Mouse (Mus musculus): ENCODE results near the gene Grb2. TPM values are rescaled to one million over a fixed set of nuclear protein-coding genes. Genes with fewer than 3 reads are reported as not detected.

The Grb2 gene
- total RNA-seq, 2 experiments from 2014 or later, result 181 to 192 TPM

DNA sequence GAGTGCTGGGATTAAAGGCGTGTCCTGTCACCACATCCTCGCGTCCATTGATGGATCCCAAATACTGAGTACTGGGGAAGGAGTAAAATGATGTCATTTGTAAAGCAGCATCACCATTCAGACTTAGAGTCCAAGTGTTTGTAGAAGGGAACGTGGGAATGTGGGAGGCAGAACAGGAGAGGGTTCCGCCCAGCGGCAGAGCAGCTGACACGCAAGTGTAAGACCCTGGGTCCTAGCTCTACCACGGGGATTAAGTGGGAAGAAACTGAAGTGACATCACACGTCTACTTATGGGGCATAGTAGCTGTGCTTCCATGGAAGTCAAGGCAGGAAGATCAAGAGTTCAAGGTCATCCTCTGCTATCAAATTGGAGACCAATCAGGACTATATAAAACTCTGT, 2.7 kb upstream of the Grb2 start:
- no peak for DNase-seq

DNA sequence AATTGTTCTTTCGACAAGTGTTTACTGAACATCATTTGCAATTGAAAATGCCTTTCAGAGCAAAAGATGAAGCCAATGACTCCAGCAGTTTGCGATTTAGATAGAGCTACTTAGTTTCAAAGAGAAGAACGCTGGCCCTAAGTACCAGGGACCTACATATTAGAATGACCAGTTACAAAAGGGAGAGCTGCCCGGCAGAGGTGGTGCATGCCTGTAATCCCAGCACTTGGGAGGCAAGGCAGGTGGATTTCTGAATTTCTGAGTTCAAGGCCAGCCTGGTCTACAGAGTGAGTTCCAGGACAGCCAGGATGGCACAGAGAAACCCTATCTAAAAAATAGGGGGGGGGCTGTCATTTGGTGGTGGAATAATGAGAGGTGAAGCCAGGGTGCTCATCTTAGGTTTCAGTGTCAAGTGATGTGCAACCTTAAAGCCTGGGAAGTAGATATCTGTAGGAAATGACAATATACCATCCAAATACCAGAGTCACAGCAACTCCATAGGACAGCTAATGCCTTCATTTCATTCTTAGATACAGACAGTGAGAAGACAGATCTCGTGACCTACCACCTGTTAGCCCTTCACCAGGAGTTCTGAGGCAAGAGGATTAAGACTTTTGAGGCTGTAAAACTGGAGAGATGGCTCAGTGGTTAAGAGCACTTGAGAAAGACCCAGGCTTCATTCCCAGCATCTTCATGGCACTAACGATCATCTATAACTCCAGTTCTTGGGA, 1.6 kb upstream of the Grb2 start:
- no peak for DNase-seq

DNA sequence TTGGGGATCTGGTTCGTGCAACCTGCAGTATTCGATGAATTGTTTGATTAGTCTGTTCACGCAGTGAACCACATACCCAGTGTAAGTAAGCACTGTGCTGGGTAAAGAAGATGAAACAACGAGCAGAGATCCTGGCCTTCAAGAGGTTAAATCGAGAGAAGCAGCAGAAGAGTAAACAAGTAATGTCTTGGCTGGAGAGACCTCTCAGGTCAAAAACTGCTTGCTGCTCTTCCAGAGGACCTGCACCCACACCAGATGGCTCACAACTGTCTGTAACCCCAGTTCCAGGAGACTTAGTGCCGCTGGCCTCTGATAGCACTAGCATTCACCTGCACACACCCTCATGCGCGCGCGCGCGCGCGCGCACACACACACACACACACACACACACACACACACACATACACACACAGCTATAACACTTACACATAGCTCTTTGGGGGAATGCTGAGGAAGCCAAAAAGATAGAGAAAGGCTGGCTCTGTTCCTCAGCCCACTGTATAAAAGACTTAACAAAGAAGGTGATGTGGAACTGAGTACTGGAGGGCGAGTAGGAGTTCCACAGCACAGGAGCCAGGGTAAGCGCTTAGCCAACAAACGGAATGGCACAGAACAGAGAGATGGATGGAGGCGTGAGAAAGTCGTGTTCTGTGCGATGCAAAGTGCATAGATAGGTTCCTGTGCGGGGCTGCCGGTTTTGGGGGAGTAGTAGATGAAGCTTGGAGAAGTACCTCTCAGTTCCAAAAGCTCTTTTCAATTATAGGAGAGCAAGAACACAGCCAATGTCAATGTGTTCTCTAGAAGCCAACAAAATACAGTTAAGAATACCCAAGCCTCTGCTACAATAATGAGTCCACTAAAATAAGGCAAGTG, 795 bp upstream of the Grb2 start:
- peak in 1 of 2 experiments; percentile 34 for DNase-seq

DNA sequence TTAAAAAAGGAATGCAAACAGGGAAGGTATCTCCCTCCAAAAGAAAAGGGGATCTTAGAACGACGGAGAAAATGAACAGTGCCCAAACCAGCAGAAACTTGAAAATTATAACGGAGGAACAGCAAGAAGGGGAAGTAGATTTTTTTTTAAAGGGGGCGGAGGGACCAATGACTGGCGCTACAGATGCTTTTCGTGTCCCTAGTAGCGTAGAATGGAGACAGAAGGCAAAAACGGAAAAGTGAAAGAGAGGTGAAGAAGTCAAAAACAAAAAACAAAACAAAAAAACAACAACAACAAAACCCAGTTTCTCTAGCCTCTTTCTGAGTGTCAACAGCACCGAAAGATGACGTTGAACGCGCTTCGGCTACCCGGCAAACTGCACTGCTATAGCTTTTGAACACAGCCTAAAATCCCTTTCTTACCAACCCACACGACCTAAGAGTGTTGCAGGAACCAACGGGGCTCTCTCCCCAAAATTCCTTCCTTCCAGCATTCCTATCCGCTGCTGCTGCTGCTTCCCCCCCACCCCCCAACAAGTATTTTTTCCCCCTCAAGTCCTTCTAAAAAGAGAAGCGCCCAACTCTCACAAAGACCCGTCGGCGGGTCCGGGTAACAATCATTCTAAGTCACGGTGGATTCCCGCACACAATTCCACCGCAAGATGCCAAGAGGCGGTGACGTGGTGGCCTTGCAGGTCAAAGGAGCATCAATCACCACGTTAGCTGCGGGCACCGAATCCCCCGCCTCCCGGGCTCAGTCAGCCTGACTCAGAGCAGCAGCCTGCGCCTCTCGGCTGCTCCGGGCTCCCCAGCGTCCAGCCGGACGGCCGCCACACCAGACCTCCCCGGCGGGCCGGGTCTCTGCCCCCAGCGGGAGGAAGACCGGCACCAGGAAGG, 836 bp downstream of the Grb2 start:
- DNase-seq, result peak; percentile 36 to 41

DNA sequence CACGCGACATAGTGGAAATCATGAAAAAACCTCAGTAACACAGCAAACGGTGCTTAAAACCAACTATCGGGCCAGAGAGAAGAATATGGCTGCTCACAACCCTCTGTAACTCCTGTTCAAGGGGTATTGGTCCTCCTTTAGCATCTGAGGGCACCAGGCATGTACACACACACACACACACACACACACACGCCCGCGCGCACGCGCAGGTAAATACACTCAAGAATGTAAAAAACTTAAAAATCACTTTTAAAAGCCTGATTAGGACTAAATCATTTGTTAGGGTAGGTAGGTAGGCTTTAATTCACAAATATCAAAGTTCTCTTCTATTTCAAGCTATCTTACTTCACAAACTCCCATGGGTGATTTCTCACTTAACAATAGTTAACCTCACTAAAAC, 1.8 kb downstream of the Grb2 start:
- DNase-seq, result no peak

DNA sequence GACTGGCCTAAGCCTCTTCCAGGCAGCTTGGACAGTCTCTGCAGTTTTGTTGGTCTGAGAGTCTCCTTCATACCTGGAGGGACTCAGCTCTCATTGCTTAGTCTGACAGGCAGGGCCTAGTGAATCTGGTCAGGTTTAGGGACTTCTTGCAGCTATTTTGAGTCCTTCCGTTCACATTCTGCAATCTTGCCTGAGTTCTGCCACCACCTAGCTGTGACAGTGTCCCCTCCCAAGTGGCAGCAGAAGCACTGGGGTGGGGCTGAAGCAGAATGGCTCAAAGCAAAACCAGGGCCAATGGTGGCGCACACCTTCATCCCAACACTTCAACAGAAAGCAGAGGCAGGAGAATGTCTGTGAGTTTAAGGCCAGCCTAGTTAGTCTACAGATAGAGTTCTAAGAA, 2.8 kb downstream of the Grb2 start:
- DNase-seq, result no peak

DNA sequence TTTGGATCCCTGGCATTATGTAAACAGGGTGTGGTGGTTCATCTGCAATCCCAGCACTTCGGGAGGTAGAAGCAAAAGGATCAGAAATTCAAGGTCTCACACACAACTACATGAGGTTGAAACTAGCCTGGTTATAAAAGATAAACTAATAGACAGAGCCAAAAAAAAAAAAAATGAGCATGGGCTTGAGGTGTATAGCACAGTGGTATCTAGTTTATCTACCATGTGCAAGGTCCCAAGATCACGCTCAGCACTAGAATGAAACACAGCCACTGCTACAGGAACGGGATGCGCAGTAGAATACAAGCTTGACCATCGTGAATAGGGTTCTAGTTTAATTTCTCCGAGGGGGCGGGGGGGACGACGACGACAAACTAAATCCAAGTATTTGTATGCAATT, 3.7 kb downstream of the Grb2 start:
- DNase-seq, result no peak

DNA sequence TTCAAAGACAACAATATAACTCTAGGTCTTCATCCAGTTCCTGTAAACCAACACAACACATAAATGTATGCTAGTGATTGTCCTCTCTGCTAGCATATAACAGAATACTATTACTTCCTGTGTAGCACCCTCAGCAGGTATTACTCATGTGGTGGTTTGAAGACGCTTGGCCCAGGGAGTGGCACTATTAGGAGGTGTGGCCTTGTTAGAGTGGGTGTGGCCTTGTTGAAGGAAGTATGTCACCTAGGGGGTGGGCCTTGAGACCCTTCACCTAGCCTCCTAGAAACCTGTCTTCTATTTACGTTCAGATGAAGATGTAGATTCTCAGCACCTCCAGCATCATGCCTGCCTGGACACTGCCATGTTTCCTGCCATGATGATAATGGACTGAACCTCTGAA, 4.9 kb downstream of the Grb2 start:
- no peak for DNase-seq

DNA sequence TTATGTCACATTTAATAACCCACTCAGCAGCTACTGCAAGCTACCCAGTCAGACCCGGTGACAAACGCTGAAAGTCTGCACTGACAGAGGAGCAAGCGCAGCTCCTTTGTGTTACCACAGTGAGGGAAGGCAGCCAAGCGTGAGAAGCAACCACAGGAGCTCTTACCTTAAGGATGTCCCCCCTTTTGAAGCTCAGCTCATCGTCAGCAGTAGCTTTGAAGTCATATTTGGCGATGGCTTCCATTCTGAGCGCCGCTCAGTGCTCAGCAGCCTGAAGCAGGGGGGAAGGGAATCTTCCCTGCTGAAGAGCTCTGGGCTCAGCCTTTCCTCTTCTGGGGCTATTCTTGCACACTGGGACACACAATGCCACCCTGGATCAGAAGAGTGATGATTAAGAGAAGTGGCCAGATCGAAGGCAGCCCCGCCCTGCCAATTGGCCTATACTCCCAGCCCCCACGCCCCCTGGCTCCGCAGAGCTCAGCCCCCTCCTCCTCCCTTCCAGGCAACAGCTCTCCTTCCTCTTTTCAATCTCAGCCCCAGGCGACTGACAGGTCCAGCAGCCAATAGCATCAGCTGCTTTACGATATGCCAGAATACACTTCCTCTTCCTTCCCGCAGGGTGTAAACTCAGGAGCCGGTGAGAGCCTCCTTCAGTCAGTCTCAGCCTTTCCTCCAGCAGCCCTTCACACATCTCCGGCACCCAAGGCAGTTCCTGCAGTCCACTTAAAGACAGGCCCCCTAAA, 9.2 kb downstream of the Grb2 start:
- DNase-seq, result peak; percentile 90 to 92

DNA sequence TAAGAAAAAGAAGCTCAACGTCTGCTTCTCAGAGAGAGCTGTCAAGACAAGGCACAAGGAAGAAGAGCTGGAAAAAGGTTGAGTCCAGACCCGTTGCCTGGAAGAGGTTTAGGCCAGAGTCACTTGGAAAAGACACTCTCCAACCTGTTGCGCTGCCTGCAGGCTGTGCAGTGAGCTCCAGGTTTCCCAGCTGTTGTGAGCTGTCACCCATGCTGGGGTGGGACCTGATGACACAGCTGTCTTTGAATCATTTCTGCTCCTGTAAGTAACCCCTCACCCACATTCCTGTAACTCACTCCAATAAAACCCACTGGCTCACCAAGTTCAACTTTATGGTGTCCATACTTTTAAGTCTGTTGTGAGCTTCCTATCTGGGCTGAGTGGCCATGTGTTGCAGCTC, 10.7 kb downstream of the Grb2 start:
- DNase-seq, result no peak

DNA sequence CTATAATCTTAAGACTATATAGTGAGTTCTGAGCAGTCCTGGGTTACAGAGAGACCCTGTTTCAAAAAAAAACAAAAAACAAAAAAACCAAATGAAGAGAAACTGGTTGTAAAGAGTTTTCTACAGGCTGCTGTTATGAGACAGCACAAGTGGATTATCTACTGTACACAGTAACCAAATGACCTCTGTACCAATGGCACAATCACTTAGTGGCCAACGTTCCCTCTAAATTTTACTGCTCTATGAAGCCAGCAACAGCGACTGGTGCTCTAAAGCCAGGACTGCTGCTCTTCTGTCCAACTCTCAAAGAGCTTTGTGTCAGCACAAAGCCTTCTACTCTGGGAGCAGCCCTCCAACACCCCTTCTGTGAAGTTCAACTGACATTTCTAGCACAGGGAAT, 11.3 kb downstream of the Grb2 start:
- DNase-seq, result no peak

DNA sequence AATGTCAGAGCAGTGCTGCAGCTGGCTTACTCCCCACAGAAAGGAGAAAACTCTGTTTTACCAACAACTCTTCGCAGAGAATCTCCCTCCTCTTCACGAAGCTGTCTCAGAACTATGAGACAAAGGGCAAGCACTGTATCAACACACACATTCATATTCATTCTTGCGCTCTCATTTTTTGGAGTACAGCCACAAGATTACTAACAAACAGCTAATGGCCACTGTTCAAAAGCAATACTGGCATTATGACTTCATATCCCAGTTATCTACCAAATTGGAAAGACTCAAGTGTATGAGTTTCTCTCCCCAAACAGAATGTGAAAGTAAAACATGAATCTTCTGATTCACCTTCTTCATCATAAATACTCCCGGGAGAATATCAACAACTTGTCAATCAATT, 11.9 kb downstream of the Grb2 start:
- DNase-seq, result no peak

DNA sequence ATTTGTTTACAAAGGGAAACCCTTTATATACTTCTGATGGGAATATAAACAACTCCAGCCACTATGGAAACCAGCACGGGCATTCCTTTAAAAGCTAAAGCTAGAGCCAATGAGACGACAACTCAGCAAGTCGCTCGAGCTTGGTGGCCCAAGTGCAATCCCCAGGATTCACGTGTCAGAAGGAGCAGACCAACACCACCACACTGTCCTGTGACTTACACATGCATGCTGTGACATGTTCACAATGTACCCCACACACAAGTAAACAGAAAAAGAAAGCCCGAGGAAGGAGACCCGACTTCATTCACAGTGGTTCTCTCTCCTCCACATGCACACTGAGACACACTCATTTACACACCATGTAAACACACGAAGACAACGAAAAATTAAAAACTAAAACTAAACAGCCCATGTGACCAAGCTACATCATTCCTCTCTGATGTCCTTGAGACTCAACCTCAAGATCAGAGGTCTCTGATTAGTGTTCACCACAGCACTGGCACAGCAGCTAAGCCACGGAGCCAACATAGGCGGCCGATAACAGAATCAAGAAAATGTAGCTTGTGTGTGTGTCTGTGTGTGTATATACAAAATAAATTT, 14.3 kb downstream of the Grb2 start:
- no peak for DNase-seq

DNA sequence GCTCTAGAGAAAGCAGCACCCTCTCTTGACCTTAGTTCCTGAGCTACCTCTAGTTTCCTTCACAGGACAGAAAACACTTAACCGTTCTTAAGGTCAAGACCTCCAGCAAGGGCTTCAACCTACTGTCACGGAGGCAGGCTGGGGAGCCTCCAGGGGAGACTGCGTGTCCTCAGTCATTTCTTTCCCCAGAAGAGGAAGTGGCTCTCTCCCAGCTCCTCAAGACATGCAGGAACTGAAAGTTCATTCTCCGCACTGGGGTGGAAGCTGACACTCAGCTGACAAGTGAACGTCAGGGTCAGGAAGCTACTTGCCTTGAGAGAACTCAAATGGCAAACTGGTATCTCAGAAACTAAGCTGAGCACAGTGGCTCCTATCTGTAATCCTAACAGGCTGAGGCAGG, 15.6 kb downstream of the Grb2 start:
- DNase-seq, result no peak

DNA sequence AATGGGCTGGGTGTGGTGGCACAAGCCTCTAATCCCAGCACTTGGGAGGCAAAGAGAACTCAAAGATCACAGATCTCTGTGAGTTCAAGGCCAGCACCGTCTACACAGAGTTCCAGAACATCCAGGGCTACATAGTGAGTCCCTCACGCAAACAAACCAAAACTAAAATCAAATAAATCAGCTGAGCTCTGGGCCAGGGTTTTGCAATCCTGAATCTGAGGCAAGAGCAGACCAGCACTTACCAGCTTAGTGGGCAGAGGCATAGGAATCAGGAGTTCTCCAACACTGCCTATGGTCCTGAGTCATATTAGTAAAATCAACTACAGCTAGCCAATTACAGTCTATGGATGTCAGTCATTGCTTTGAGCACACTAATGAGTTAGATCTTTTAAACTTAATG, 16.4 kb downstream of the Grb2 start:
- DNase-seq, result no peak

DNA sequence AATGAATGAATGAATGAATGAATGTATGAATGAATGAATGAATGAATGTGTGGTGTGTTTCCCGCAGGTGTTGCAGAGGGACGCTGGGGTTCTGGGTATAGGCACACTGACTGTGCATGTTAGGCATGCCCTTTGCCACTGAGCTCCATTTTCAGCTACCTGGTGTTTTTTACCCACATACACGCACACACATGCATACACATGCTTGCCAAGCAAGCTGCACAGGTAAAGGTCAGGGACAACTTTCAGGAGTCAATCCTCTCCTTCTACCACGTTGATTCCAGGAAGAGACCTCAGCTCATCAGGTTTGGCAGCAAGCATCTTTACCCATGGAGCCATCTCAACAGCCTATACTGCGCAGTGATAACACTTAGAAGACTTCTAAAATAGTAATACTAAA, 16.9 kb downstream of the Grb2 start:
- DNase-seq, result no peak

DNA sequence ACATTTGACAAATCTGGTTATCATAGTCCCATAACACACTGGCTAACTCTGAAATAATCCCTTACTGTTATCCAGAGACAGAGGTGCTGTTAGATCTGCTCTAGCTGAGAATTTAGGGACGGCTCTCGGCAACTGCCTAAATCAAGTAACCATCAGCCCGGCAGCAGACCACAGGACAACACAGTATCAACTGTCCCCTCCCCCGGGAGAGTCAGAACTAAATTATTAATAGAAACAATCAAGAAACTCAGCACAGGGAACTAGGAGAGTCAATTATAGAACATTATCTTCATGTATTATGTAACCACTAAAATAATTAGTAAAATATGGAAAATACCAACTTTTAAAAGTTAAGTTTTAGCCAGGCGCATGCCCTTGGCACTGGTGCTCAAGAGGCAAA, 17.4 kb downstream of the Grb2 start:
- no peak for DNase-seq

DNA sequence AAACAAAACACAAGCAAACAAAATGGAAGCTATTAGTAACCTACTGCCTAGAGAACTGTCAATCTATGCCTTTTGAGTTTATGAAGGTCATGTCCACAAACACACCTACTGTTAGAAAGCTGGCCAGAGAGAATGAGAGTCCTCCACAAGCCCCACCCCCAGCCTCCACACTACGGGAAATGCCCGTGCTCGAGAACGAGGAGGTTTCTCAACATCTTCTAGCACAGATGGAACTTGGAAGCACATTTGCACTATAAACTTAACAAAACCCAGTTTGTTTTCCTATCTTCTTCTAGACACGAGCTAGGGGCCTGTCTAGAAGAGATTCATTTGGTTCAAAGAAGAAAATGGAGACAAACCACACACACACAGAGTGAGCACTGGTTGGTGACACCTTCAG, 18.0 kb downstream of the Grb2 start:
- DNase-seq, result no peak

DNA sequence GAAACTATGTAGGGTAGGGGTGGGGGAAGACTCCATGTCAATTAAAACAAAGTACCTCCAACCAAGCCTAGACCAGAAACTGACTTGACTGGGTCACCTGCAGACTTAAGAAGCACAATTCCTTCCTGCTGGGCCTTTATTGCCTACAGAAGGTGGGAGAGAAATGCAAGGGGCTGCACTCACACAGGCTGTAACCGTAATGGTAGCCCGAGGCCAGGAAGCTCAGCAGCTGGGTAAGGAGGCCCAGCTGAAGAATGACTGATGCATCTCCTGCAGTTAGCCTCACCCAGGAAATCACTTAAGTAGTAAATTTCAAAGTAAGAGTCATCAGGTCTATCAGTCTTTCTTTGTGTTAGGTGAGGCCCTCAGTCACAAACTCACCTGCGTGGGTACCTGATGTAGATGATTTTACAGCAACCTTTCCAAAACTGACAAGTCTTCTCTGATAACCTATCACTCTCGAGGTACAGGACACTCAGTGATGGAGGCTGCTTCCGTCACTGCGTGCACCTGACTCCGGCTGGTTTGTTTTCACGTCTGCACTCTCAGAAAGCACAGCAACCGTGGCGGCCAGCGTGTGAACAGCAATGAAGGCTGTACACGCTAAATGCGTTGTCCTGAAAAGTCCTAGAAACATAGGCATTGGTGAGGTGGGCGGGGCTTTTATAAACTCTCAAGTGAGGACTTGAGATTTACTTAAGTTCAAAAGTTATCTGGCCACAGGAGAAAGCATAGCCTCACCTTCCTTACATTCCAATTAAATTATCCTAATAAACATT, 19.1 kb downstream of the Grb2 start:
- no peak for DNase-seq

DNA sequence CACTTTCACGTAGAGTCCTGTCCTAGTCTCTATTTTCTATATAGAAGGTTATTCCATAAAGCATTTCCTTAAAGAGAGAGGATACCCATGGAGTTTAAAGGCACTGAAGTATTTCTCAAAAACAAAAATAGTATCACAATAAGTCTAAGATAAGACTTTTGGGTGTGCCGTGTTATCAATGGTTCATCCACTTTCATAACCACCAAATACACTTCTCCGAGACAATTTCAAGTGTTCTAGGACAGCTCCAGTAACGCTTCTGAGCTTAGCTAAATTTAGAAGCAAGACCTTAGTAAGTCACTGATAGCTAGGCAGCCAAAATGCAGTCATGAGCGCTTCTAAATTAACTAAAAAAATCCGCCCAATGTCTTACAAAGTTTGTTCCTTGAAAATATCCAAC, 22.0 kb downstream of the Grb2 start:
- no peak for DNase-seq

DNA sequence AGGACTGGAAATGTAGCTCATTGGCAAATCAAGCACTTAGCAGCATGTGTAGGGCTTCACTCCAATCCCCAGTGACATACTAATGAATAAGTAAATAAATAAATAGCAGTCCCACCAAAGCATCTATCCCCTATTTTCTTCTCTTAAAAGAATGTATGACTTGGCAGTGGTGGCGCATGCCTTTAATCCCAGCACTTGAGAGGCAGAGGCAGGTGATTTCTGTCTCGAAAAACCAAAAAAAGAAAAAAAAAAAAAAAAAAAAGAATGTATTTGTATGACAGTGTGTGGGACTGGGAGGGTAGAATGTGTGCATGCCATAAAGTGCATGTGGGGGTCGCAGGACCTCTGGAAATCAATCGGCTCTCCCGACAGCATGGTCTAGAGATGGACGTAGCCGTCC, 22.4 kb downstream of the Grb2 start:
- no peak for DNase-seq
